Mouse (Mus musculus) lung, postnatal 0 days (tissue): ENCODE results near the gene T2.

ENCODE experiments used
- CTCF ChIP-seq: IDR thresholded peaks from 2 replicates; pipeline ENCODE4 v1.5.1; 2016; ENCODE audit warnings: antibody characterized with exemption, mild to moderate bottlenecking
- EP300 ChIP-seq: IDR thresholded peaks from 2 replicates; pipeline ENCODE4 v1.6.1; 2016; ENCODE audit warnings: antibody characterized with exemption, mild to moderate bottlenecking, control low read depth

- no peak for TF ChIP-seq CTCF
- no peak for TF ChIP-seq EP300
Observed at GRCm38 (mm10) chr17:8330602-8331001, 25.2 kb upstream of the T2 start.
